Mouse (Mus musculus): ENCODE measurements around the gene Eef1b2. TPM values are rescaled to one million over a fixed set of nuclear protein-coding genes. Genes with fewer than 3 reads are reported as not detected.

The Eef1b2 gene
- total and polyA plus RNA-seq, 3 experiments, result 1,302 to 1,881 (median 1,842) TPM

DNA sequence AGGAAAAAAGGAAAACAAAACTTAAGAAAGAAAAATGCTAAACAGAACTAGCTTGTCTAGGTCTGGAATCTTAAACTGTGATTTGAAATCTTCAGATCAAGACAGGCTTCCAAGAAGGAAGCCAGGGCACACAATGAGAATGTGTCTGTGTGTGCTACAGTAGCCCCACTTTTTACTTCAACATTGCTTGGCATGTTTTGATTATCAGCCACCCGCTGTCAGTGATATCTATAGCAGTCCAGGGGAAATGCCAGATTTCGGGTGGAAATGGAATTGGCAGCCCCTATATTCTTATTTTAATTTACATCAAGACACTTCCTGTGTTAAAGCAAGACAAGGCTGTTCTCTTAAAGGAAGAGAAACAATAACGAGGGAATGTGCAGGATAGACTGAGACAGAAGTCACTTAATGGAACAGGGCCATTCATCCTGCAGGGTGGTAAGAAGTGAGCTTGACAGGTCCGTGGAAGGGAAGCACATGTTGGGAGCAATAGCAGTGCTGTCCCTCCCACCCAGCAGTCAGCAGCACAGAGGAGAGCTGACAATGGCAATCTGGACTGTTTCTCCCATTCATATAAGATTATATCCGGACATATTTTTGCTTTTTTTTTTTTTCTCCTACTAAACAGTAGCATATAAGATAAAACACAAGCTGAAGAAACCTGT, 19.4 kb downstream of the Eef1b2 start:
- Histone ChIP-seq H3K9ac (ENCODE audit: insufficient read depth, low read depth) (no peak overlapping the region), H3K4me3 (replicated peaks in 1 of 3; ENCODE audit: low read depth in 2 of 3, low read length in 2 of 3, poor library complexity in 1 of 3) (no peak overlapping the region), H3K36me3 (replicated peaks in 1 of 2; ENCODE audit: control insufficient read depth in 1 of 2, insufficient read depth in 1 of 2, low read length in 1 of 2) (no peaks in the 10 kb centered on the region), H3K4me1 (ENCODE audit: control insufficient read depth in 1 of 2, insufficient read depth in 2 of 2) (no peaks in the 10 kb centered on the region), H3K79me2 (replicated peaks; ENCODE audit: control insufficient read depth, extremely low read depth, insufficient read depth, poor library complexity, severe bottlenecking) (no peaks in the 10 kb centered on the region), H3K4me2 (ENCODE audit: insufficient read depth, low read depth, poor library complexity, severe bottlenecking) (no peak overlapping the region), H3K27ac (ENCODE audit: insufficient read depth, low read depth) (no peak overlapping the region), H3K27me3 (replicated peaks) (no peaks in the 10 kb centered on the region), H3K9me3 (replicated peaks; ENCODE audit: low read length) (no peaks in the 10 kb centered on the region)
- TF ChIP-seq SMC3 (IDR thresholded peaks at IDR 0.05; ENCODE audit: low read depth, low read length), result no peak
- no peak for TF ChIP-seq CHD2 (IDR thresholded peaks at IDR 0.05; ENCODE audit: low read length)
- no peak for TF ChIP-seq POLR2AphosphoS2 (IDR thresholded peaks at IDR 0.05; ENCODE audit: low read depth, low read length)
- no peak for TF ChIP-seq ZMIZ1 (IDR thresholded peaks at IDR 0.05; ENCODE audit: low read depth, low read length)
- no peak for TF ChIP-seq JUND (conservative IDR thresholded peaks at IDR 0.05; ENCODE audit: low read depth, low read length)
- TF ChIP-seq MAZ (IDR thresholded peaks at IDR 0.05; ENCODE audit: low read depth, low read length), result no peak
- TF ChIP-seq E2F4 (IDR thresholded peaks at IDR 0.05; ENCODE audit: insufficient replicate concordance, low read depth, low read length), result no peak
- TF ChIP-seq UBTF (IDR thresholded peaks at IDR 0.05; ENCODE audit: low read depth, low read length), result no peak
- TF ChIP-seq SIN3A (IDR thresholded peaks at IDR 0.05; ENCODE audit: low read length), result no peak
- no peak for TF ChIP-seq ZKSCAN1 (IDR thresholded peaks at IDR 0.05; ENCODE audit: borderline replicate concordance, low read depth, low read length)
- no peak for TF ChIP-seq EP300 (IDR thresholded peaks at IDR 0.05; ENCODE audit: low read length)
- no peak for TF ChIP-seq PAX5 (IDR thresholded peaks at IDR 0.05; ENCODE audit: low read length)
- no peak for TF ChIP-seq ZC3H11A (IDR thresholded peaks at IDR 0.05; ENCODE audit: low read depth, low read length)
- no peak for TF ChIP-seq POLR2A (IDR thresholded peaks at IDR 0.05; ENCODE audit: low read depth, low read length)
- TF ChIP-seq ZNF384 (IDR thresholded peaks at IDR 0.05; ENCODE audit: low read depth, low read length), result no peak
- TF ChIP-seq RAD21 (IDR thresholded peaks at IDR 0.05; ENCODE audit: low read depth, low read length), result no peak
- TF ChIP-seq TBP (conservative IDR thresholded peaks at IDR 0.05; ENCODE audit: low read depth, low read length), result no peak
- TF ChIP-seq USF1 (IDR thresholded peaks at IDR 0.05; ENCODE audit: low read depth, low read length), result no peak
- in situ Hi-C loops (cut with MboI; ENCODE audit: low pct_ligation_motif_present, low pct_unique_long_range_greater_than_20kb, low sequenced_read_pairs) (no loop called here), dilution Hi-C loops (cut with MboI; ENCODE audit: extremely low pct_ligation_motif_present, extremely low pct_unique_long_range_greater_than_20kb, low sequenced_read_pairs) (no loop called here)
- DNase-seq (ENCODE audit: extremely low read depth), result no peak

DNA sequence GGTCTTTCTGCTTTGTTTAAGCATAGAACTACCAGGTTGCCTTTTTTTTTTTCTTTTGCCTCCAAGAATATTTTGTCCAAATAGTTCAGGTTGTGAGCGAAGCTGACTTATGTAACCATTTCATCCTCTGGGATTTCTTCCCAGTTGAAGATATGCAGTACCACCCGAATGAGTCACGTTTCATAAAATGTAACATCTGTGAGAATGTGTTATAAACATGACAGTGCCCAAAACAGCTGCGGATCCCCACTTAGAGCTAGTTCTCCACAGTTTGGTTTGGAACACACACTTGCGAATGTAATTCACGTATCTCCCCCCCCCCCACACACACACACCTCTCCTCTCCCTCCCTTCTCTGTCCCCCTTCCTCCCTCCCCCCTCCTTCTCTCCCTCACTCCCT, 22.8 kb downstream of the Eef1b2 start:
- no peak overlapping the region for H3K4me3 ChIP-seq (replicated peaks in 1 of 3; ENCODE audit: low read depth in 2 of 3, low read length in 2 of 3, poor library complexity in 1 of 3)
- TF ChIP-seq RAD21 (IDR thresholded peaks at IDR 0.05; ENCODE audit: low read depth, low read length) (no peak), MAFK (IDR thresholded peaks at IDR 0.05; ENCODE audit: insufficient replicate concordance, low read length) (no peak), EP300 (IDR thresholded peaks at IDR 0.05; ENCODE audit: low read length) (no peak), ZNF384 (IDR thresholded peaks at IDR 0.05; ENCODE audit: low read depth, low read length) (no peak), ELF1 (IDR thresholded peaks at IDR 0.05; ENCODE audit: low read depth, low read length) (no peak), UBTF (IDR thresholded peaks at IDR 0.05; ENCODE audit: low read depth, low read length) (no peak), MXI1 (IDR thresholded peaks at IDR 0.05; ENCODE audit: low read depth, low read length) (no peak), ETS1 (conservative IDR thresholded peaks at IDR 0.05; ENCODE audit: low read depth, low read length) (no peak), RCOR1 (conservative IDR thresholded peaks at IDR 0.05; ENCODE audit: low read depth, low read length) (no peak), CHD2 (IDR thresholded peaks at IDR 0.05; ENCODE audit: low read length) (no peak), ZMIZ1 (IDR thresholded peaks at IDR 0.05; ENCODE audit: low read depth, low read length) (no peak), TBP (conservative IDR thresholded peaks at IDR 0.05; ENCODE audit: low read depth, low read length) (no peak), E2F4 (IDR thresholded peaks at IDR 0.05; ENCODE audit: insufficient replicate concordance, low read depth, low read length) (no peak), USF2 (conservative IDR thresholded peaks at IDR 0.05; ENCODE audit: low read depth, low read length) (no peak), JUND (conservative IDR thresholded peaks at IDR 0.05; ENCODE audit: low read depth, low read length) (no peak), CHD1 (IDR thresholded peaks at IDR 0.05; ENCODE audit: low read depth, low read length) (no peak), GABPA (IDR thresholded peaks at IDR 0.05; ENCODE audit: insufficient replicate concordance, low read depth, low read length) (no peak), MAZ (IDR thresholded peaks at IDR 0.05; ENCODE audit: low read depth, low read length) (no peak), IRF4 (IDR thresholded peaks at IDR 0.05; ENCODE audit: low read depth, low read length) (no peak)
- peaks cover 6 to 13% of the 10 kb centered on the region in 2 experiments; a peak in 2 of 4 replicates for H3K4me1 ChIP-seq (ENCODE audit: control insufficient read depth in 1 of 2, insufficient read depth in 2 of 2)
- H3K27ac ChIP-seq (ENCODE audit: insufficient read depth, low read depth), result no peak overlapping the region
- dilution Hi-C loops (cut with MboI; ENCODE audit: extremely low pct_ligation_motif_present, extremely low pct_unique_long_range_greater_than_20kb, low sequenced_read_pairs) (no loop called here), in situ Hi-C loops (cut with MboI; ENCODE audit: low pct_ligation_motif_present, low pct_unique_long_range_greater_than_20kb, low sequenced_read_pairs) (no loop called here)
- no peaks in the 10 kb centered on the region for H3K36me3 ChIP-seq (replicated peaks in 1 of 2; ENCODE audit: control insufficient read depth in 1 of 2, insufficient read depth in 1 of 2, low read length in 1 of 2)
- H3K27me3 ChIP-seq (replicated peaks), result no peaks in the 10 kb centered on the region
- H3K9me3 ChIP-seq (replicated peaks; ENCODE audit: low read length), result no peaks in the 10 kb centered on the region
- no peaks in the 10 kb centered on the region for H3K79me2 ChIP-seq (replicated peaks; ENCODE audit: control insufficient read depth, extremely low read depth, insufficient read depth, poor library complexity, severe bottlenecking)
- H3K9ac ChIP-seq (ENCODE audit: insufficient read depth, low read depth), result no peak overlapping the region
- no peak overlapping the region for H3K4me2 ChIP-seq (ENCODE audit: insufficient read depth, low read depth, poor library complexity, severe bottlenecking)
- no peak for DNase-seq (ENCODE audit: extremely low read depth)

All from CH12.LX (cell line).